ENCODE assay signal across 25 mouse cellular contexts in genomic region chr12:87415358-87415757, GRCm38 (mm10). TPM values are rescaled to one million over a fixed set of nuclear protein-coding genes. Genes with fewer than 3 reads are reported as not detected.
A peak's percentile ranks its signal among the peaks of the same experiment; 100 is the strongest.
DNase-seq lines count a peak whose midpoint lies in the region; ATAC-seq lines count a peak whose summit lies in the region.
"Had no signal": no experiment of that assay in that cellular context is flagged by ENCODE, and none has a peak within 500 bp of the region (broad histone marks: within the 10 kb centered on the region; RNA-seq: fewer than 3 reads in every experiment).

No protein-coding gene starts in this region.

- peaks cover 6% of the 10 kb centered on the region; the same call in 1 of the 2 replicates for H3K4me1 ChIP-seq in intestine, embryonic 15.5 days (replicated peaks)

- H3K36me3 ChIP-seq in intestine, embryonic 15.5 days, result no peaks in the 10 kb centered on the region
- H3K36me3 ChIP-seq: embryonic facial prominence, embryonic 10.5 days; embryonic facial prominence, embryonic 13.5 days; forebrain, embryonic 12.5 days; forebrain, embryonic 15.5 days; heart, embryonic 13.5 days had no signal

- DNase-seq in A20 (ENCODE audit: low read depth, low spot score), result peak; percentile 37
- peak; percentile 29 for DNase-seq in MEL-GATA-1-ER (ENCODE audit: extremely low read depth, low read depth)
- DNase-seq in adrenal gland, postnatal 25 days, result no peak
- no peak for DNase-seq in thymus, postnatal 0 days (ENCODE audit: low spot score)
- DNase-seq: adrenal gland, postnatal 10 days; cerebellum, adult 18-20 months; cerebellum, adult 9-10 months; cerebellum, postnatal 25 days; embryo, embryonic 11 days; gastrocnemius, postnatal 25 days; heart, postnatal 14 days; heart, postnatal 4 days; kidney, adult 11 months had no signal

- ATAC-seq in granulocyte monocyte progenitor cell, adult 5-6 weeks (replicated peaks; ENCODE audit: poor library complexity, severe bottlenecking), result peak; percentile 62
- peak; percentile 46 for ATAC-seq in megakaryocyte progenitor cell, adult 5-6 weeks (replicated peaks; ENCODE audit: poor library complexity)
- ATAC-seq in intestine, embryonic 15.5 days, result no peak
- ATAC-seq: CD4-positive, CD25-positive, alpha-beta regulatory T cell, adult 4 months; forebrain, embryonic 15.5 days; Patski had no signal

- no peak overlapping the region for H3K9ac ChIP-seq in intestine, embryonic 15.5 days
- H3K9ac ChIP-seq: embryonic facial prominence, embryonic 13.5 days; forebrain, embryonic 12.5 days; forebrain, embryonic 15.5 days; heart, embryonic 13.5 days; hindbrain, embryonic 14.5 days had no signal

- H3K4me2 ChIP-seq in intestine, embryonic 15.5 days (replicated peaks), result no peak overlapping the region
- H3K4me2 ChIP-seq: embryonic facial prominence, embryonic 13.5 days; forebrain, embryonic 12.5 days; forebrain, embryonic 15.5 days; heart, embryonic 13.5 days; hindbrain, embryonic 14.5 days had no signal

- H3K4me3 ChIP-seq in intestine, embryonic 15.5 days (replicated peaks), result no peak overlapping the region
- H3K4me3 ChIP-seq: embryonic facial prominence, embryonic 10.5 days; embryonic facial prominence, embryonic 13.5 days; erythroblast, embryonic 14.5 days; forebrain, embryonic 12.5 days; forebrain, embryonic 15.5 days; heart, embryonic 13.5 days had no signal

- H3K27me3 ChIP-seq in intestine, embryonic 15.5 days (replicated peaks), result no peaks in the 10 kb centered on the region
- H3K27me3 ChIP-seq: embryonic facial prominence, embryonic 13.5 days; forebrain, embryonic 12.5 days; forebrain, embryonic 15.5 days; heart, embryonic 13.5 days; Patski had no signal

- 81% methylated on average over 4 of the region's 4 CpGs for WGBS in intestine, embryonic 15.5 days

- no peaks in the 10 kb centered on the region for H3K9me3 ChIP-seq in intestine, embryonic 15.5 days
- H3K9me3 ChIP-seq: embryonic facial prominence, embryonic 10.5 days; embryonic facial prominence, embryonic 13.5 days; forebrain, embryonic 12.5 days; forebrain, embryonic 15.5 days; heart, embryonic 13.5 days had no signal

- H3K27ac ChIP-seq in intestine, embryonic 15.5 days, result no peak overlapping the region
- H3K27ac ChIP-seq: embryonic facial prominence, embryonic 10.5 days; embryonic facial prominence, embryonic 13.5 days; forebrain, embryonic 12.5 days; forebrain, embryonic 15.5 days; heart, embryonic 13.5 days; hindbrain, embryonic 14.5 days had no signal

RNA-seq across cellular contexts. Expression of gene Sptlc2, which starts 27.2 kb away (rescaled TPM):
- 124 and 145 TPM in 2 replicates for total RNA-seq in granulocyte monocyte progenitor cell, adult 5-6 weeks (2014; fragmentation: Nextera tagmentation)
- 153 and 160 TPM in 2 replicates for total RNA-seq in granulocyte monocyte progenitor cell, adult 5-6 weeks (2017)
- total RNA-seq in megakaryocyte progenitor cell, adult 5-6 weeks (2015), result 199 and 210 TPM in 2 replicates
- 128 and 138 TPM in 2 replicates for total RNA-seq in megakaryocyte progenitor cell, adult 5-6 weeks (2017)
- total RNA-seq in adrenal gland, postnatal 25 days (2021), result 214 and 293 TPM in 2 replicates
- 76.9 and 83.3 TPM in 2 replicates for polyA plus RNA-seq in thymus, postnatal 0 days (2015; fragmentation: Nextera tagmentation; extraction: Ambion mirVana)
- polyA plus RNA-seq in intestine, embryonic 15.5 days (2015; fragmentation: Nextera tagmentation; extraction: Ambion mirVana), result 115 and 119 TPM in 2 replicates

RNA-seq across cellular contexts. Expression of gene Slirp, which starts 28.3 kb away (rescaled TPM):
- 123 and 162 TPM in 2 replicates for total RNA-seq in granulocyte monocyte progenitor cell, adult 5-6 weeks (2014; fragmentation: Nextera tagmentation)
- 102 and 106 TPM in 2 replicates for total RNA-seq in granulocyte monocyte progenitor cell, adult 5-6 weeks (2017)
- total RNA-seq in megakaryocyte progenitor cell, adult 5-6 weeks (2015), result 111 and 120 TPM in 2 replicates
- total RNA-seq in megakaryocyte progenitor cell, adult 5-6 weeks (2017), result 49.4 and 79.7 TPM in 2 replicates
- total RNA-seq in adrenal gland, postnatal 25 days (2021), result 146 and 153 TPM in 2 replicates
- polyA plus RNA-seq in thymus, postnatal 0 days (2015; fragmentation: Nextera tagmentation; extraction: Ambion mirVana), result 278 and 300 TPM in 2 replicates
- polyA plus RNA-seq in intestine, embryonic 15.5 days (2015; fragmentation: Nextera tagmentation; extraction: Ambion mirVana), result 290 and 308 TPM in 2 replicates
- polyA plus RNA-seq: erythroblast, embryonic 14.5 days had no signal

RNA-seq across cellular contexts. Expression of gene Alkbh1, which starts 28.5 kb away (rescaled TPM):
- 65.3 and 73.7 TPM in 2 replicates for total RNA-seq in granulocyte monocyte progenitor cell, adult 5-6 weeks (2014; fragmentation: Nextera tagmentation)
- 58.4 and 70.3 TPM in 2 replicates for total RNA-seq in granulocyte monocyte progenitor cell, adult 5-6 weeks (2017)
- 39.7 and 47.1 TPM in 2 replicates for total RNA-seq in megakaryocyte progenitor cell, adult 5-6 weeks (2015)
- total RNA-seq in megakaryocyte progenitor cell, adult 5-6 weeks (2017), result 57.2 and 82.5 TPM in 2 replicates
- total RNA-seq in adrenal gland, postnatal 25 days (2021), result 20.4 and 23.6 TPM in 2 replicates
- polyA plus RNA-seq in thymus, postnatal 0 days (2015; fragmentation: Nextera tagmentation; extraction: Ambion mirVana), result 29.8 and 46.3 TPM in 2 replicates
- polyA plus RNA-seq in intestine, embryonic 15.5 days (2015; fragmentation: Nextera tagmentation; extraction: Ambion mirVana), result 48.3 and 50.6 TPM in 2 replicates

RNA-seq across cellular contexts. Expression of gene Snw1, which starts 56.7 kb away (rescaled TPM):
- total RNA-seq in granulocyte monocyte progenitor cell, adult 5-6 weeks (2014; fragmentation: Nextera tagmentation), result 70.0 and 74.3 TPM in 2 replicates
- total RNA-seq in granulocyte monocyte progenitor cell, adult 5-6 weeks (2017), result 174 and 201 TPM in 2 replicates
- 54.8 and 56.1 TPM in 2 replicates for total RNA-seq in megakaryocyte progenitor cell, adult 5-6 weeks (2015)
- total RNA-seq in megakaryocyte progenitor cell, adult 5-6 weeks (2017), result 173 and 192 TPM in 2 replicates
- total RNA-seq in adrenal gland, postnatal 25 days (2021), result 67.9 and 83.8 TPM in 2 replicates
- 157 and 161 TPM in 2 replicates for polyA plus RNA-seq in thymus, postnatal 0 days (2015; fragmentation: Nextera tagmentation; extraction: Ambion mirVana)
- 108 and 119 TPM in 2 replicates for polyA plus RNA-seq in intestine, embryonic 15.5 days (2015; fragmentation: Nextera tagmentation; extraction: Ambion mirVana)

Comparison
In these comparisons a context has a peak if more than half of its experiments do, and no peak if none do; other contexts are left out.
1. DNase-seq: peak in A20 (single experiment) and MEL-GATA-1-ER (single experiment); none in adrenal gland, postnatal 25 days (single experiment) and thymus, postnatal 0 days (single experiment).